Mouse (Mus musculus) CH12F3 (cell line): ENCODE results near the gene Olfr748.
"Not testable (repeated sequence)": the region's sequence is repeated elsewhere in the genome, so short reads cannot be mapped to it uniquely, and the experiment has no call there.

Source experiments
- in situ Hi-C: fragments of 300-500 bp; cut with MboI; formaldehyde crosslinking; loops from 2 replicates; pipeline ENCODE4 v1.14.3; 2020; ENCODE audit warnings: low sequenced_read_pairs

Gene Olfr748

DNA sequence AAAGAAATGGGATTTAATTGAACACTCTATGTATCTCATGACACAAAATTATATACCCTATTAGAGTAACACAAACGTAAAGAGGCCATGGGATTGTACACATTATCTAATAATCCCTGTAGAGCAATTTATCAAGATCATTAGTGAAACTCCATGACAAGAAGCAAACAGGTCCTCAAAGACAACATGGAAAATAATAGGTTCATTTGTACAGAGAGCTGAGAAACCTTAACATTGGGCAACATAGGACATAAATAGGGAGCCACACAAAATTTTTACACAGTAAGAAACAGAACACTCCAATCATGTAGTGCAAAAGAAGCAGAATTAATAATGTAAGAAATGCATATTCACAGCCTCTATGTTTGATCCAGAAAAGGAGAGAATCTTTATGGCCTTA lies at the start of gene Olfr748:
Gene Olfr748, plus strand, starts transcription at position 301 of the 400 bp plus-strand sequence.
- in situ Hi-C loops, result no loop called here

DNA sequence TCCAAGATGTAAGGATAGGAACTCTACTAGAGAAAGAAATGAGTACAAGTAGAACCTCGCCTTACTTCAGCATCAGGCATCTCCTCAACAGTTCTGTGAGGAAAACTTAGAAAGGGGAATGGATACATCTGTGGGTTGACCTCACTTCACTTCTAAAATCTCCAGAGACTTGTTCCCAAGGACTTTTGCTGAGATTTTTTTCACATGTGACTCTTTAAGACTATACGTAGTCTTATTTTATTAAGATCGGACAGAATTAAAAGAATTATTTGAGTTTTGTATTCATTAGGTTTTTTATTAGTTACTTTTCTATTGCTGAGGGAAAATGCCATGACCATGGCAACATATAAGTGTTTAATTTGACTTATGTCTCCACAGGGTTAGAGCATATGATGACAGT lies 14.1 kb upstream of the Olfr748 start, which contains the start of gene Olfr747:
Gene Olfr747, minus strand, starts transcription at position 101 of the 400 bp plus-strand sequence.
- in situ Hi-C loops, result no loop called here

DNA sequence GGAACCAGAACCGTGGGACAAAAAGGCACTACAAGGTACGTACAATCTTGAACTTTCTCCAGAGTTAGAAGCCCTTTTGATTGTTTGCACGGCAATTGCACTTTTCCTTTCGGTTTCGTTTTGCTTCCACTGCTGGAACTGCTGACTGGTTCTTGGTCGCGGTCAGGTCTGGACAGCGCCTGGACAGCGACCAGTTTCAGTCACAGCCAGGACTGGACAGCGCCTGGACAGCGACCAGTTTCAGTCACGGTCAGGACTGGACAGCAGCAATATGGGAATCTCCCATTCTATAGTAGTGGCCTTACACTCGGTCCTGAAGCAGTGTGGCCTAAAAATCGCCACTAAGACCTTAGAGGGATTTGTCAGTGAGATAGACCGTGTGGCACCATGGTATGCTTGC lies 12.7 kb downstream of the Olfr748 start:
- in situ Hi-C loops, result not testable (repeated sequence)

DNA sequence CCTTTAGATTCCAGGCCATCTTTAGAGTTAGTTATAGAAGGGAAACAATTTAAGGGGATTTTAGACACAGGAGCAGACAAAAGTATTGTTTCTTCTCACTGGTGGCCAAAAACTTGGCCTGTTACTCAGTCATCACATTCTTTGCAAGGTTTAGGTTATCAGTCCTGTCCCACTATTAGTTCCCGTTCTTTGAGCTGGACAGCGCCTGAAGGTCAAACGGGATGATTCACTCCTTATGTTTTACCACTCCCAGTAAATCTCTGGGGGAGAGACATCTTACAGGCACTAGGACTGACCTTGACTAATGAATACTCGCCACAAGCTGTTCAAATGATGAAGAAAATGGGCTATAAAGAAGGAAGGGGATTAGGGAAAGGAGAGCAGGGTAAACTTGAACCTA lies 15.2 kb downstream of the Olfr748 start:
- in situ Hi-C loops, result not testable (repeated sequence)

DNA sequence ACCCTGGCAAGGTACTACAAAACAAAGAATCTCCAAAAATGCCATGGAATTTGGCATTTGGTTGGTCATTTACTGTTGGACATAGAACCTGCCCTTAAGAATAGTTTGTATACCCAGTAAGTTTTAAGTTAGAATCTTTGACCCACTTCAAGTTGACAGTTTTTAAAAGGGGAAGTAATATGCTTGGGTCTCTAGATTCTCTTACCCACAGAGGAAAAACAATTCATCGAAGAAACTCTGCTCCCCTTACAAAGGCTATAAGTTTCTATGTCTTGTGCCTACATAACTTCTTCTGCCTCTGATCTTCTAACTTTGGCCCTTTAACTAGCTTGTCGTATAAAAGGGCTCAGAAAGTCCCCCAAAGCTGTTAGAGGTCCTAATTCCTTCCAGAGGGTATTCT lies 33.2 kb downstream of the Olfr748 start:
- in situ Hi-C loops, result no loop called here

DNA sequence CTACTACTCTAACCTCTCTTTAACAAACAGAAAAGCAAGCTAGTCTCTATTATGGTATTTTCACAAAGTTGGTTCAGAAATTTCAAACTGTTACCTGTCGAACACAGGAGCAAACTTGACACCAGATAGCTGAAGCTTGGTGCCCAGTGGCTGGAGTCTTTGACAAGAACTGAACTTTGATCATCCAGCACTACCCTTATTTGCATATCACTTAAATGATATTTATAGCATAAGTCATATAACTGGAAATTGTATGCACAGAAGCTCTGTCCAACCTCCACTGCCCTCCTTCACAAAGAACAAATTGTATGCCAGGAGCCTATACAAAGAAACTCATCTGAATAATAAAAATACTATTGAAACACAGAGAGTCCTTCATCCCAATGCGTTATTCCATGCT lies 34.4 kb downstream of the Olfr748 start:
- in situ Hi-C loops, result no loop called here

DNA sequence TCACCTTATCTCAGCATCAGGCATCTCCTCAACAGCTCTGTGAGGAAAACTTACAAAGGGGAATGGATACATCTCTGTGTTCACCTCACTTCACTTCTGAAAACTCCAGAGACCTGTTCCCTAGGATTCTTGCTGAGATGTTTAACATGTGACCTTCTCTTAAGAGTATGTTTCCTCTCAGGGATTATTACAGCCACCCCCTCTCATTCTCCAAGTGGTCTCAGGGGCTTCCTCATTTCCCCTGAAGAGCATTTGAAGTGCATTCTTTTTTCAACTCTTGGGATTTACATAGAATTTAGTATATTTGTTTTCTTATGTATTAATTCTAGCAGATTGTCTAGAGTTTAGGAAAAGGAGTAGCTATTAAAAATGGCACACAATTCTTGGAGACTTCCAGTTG lies 37.8 kb downstream of the Olfr748 start, which contains the start of gene Olfr749:
Gene Olfr749, minus strand, starts transcription at position 101 of the 400 bp plus-strand sequence.
- in situ Hi-C loops, result no loop called here

DNA sequence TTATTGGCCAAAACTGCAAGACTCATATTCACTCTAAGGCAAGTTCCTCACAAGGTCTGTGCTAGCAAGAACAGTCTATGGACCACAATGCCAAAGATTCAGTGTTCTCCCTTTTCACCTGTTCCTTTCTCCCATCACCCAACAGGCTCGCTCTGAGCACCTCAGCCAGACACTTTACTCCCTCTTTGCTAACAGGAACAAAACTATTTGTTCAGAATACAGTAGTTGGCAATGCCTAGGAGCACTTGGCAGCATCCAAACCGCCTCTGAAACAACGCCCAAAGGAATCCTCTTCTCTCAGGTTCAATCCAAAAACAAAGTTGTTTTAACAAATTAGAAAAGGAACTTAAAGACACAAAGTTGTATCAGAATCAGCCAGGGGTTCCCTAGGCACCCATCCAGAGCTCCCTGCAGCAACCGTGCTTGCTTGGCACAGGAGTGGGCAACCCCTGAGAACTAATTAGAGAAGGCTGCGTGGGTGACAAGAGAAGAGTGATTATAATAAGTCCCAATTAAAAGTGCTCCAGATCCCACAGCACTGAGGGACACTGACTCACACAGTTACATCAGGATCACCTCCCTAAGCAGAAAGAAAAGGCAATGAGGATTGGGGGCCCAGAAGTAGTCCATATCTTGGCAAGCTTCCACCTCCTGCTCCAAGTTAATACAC lies 51.4 kb downstream of the Olfr748 start:
- in situ Hi-C loops, result no loop called here
